Mouse (Mus musculus) layer of hippocampus, adult 9-11 months (tissue): ENCODE results near the gene Ank3.

ENCODE experiments used
- DNase-seq: peaks from one replicate; pipeline ENCODE4 v3.0.0; 2022

Ank3 gene

DNA sequence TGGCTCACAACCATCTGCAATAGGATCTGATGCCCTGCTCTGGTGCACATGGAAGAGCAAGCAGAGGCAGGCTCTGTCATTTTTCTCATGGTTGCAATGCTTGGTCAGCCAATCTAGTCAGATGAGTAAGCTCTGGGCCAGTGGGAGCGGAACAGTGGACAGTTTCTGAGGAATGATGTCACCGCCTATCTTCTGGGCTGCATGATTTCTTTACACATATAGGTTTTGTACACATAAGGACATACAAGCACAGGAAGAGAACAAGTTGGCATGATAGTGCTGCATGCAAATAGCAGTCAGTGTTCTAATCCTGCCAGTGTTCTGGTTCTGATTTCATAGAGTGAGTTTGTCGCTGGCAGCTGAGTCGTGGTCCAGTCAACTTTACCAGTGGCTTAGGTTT, 517.6 kb downstream of the Ank3 start:
- no peak for DNase-seq

- no peak for DNase-seq
Observed at GRCm38 (mm10) chr10:69916689-69917435, 518.3 kb downstream of the Ank3 start.

DNA sequence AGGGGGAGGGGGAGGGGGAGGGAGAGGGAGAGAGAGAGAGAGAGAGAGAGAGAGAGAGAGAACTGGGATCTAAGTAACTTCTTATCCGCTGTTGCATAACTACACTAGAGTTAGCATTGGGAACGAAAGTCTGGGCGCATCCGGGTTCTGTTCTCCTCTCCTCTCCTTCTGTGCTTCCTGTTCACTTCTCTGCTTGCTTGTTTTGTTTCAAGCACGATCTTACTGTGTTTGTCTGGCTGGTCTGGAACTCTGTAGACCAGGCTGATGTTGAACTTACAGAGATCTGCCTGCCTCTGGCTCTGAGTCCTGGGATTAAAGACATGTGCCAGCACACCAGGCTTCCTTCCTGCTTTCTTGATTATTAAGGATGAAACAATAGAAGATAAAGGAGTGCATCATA, 519.1 kb downstream of the Ank3 start:
- DNase-seq = no peak

GRCm38 (mm10) chr10:69918461-69919151, 520.0 kb downstream of the Ank3 start:
- DNase-seq = no peak

DNA sequence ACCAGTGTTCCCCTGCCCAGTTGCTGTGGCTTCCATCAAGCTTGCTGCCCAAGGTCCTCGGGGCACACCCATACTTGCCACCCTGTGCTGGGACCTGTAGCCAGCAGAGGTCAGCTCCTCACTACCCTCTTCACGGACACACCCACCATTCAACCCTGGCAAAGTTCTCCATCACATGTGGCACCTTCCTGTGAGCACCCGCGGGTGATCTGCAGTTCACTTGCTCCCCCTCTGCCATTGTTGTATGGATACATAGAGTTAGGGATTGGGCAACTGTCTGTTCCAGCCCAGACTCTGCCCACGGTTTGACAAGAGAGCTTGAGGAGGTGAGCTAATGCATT, 520.5 kb downstream of the Ank3 start:
- no peak for DNase-seq

GRCm38 (mm10) chr10:69919746-69920145, 521.2 kb downstream of the Ank3 start:
- DNase-seq = peak; percentile 34

DNA sequence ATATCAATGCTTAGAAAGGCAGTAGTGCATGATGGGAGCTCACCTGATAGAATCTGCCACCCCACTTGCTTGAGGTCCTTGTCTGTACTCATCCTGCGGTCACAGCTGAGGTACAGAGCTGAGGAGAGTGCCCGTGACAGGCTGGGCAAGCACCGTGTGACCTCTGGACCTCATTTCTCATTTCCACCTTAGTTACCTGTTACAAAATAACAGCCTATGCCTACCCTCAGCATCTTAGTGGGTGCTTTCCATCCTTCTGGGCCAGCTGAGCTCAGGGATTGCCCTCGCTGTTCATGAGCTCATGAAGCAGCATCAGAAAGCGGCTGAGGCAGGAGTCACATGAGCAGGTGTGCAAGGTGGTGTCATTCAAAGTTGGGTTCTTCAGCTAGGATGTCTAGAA, 523.5 kb downstream of the Ank3 start:
- no peak for DNase-seq

- no peak for DNase-seq
Observed at GRCm38 (mm10) chr10:69923801-69924200, 525.2 kb downstream of the Ank3 start.

- DNase-seq = no peak
Observed at GRCm38 (mm10) chr10:69924321-69924720, 525.7 kb downstream of the Ank3 start.

- no peak for DNase-seq
Observed at GRCm38 (mm10) chr10:69924845-69925244, 526.3 kb downstream of the Ank3 start.

- DNase-seq = no peak
Observed at GRCm38 (mm10) chr10:69925285-69926157, 526.9 kb downstream of the Ank3 start.

DNA sequence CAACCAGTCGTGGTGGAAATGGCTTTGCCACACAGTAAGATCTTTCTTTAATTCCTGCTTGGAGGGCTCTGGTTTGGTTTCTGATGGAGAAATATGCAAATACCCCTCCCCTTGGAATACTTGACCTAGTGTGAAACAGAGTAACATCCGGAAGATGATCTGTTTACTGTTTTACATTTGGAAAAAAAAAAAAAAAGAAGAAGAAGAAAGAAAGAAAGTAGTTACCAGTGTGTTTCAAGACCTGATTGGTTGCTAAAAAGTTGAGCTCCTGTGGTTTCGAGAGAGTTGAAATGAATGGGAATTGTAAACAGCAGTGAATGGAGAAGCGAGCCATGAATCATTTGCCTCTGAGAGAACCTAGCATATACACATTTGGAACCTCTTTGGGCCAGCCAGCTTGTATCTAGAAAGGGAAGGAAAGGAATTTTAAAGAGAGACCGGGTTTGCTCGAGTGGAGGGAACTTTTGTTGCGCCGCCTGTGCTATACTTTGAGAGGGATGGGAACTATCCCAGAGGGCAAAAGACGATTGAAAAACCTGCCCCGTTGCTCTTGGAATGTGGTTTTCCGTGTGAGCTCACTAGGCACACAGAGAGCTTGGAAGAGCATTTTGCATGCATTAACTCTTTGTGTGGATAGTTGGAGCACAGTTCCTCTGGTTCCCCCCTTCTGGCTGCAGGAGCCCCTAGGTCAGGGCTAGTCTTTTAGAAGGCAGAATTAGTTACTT, 527.7 kb downstream of the Ank3 start:
- no peak for DNase-seq

GRCm38 (mm10) chr10:69927012-69927411, 528.4 kb downstream of the Ank3 start:
- no peak for DNase-seq

DNA sequence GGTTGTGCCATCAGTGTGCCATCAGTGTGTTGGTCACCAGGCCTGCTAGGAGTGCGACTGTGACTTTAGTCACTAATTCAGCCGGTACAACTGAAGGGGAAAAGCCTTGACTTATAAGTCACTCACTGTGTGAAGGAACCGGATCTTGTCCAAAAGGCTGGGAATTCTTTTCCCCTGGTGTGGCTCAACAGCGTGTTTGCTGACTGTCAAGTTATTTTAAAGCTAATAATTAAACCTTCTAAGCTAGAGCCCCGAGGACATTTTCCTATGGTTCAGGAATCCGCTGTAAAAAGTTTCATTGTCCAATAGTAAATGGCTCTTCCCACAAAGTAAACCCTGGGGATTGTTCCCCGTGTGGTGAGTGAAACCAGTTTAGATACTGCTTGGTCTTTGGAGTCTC, 529.8 kb downstream of the Ank3 start:
- DNase-seq = no peak

GRCm38 (mm10) chr10:69930503-69930902, 531.9 kb downstream of the Ank3 start:
- no peak for DNase-seq

DNA sequence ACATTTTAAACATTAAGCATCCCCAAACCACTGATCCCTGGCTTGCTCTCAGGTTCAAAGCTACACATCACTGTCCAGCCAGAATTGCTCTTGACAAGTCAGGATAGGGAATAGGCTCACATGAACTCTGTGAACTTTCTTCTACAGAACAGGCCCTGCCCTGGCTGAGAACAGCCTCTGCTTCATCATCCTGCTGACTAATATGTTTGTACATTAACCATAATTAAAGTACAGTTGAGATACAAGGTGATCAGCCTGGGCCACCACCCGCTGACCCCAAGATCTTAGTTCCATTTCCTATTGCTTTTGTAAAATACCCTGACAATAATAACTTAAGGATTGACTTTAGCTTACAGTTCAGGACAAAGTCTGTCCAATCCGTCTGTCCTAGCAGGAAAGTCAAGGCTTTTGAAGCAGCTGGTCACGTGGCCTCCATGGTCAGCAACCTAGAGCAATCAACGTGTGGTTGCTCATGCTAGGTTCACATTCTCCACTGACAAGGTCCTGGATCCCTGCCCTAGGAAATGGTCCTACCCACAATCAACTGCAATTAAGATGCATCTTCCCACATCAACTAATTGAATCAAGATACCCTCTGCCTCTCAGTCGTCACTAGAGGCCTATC, 538.0 kb downstream of the Ank3 start:
- DNase-seq = no peak

DNA sequence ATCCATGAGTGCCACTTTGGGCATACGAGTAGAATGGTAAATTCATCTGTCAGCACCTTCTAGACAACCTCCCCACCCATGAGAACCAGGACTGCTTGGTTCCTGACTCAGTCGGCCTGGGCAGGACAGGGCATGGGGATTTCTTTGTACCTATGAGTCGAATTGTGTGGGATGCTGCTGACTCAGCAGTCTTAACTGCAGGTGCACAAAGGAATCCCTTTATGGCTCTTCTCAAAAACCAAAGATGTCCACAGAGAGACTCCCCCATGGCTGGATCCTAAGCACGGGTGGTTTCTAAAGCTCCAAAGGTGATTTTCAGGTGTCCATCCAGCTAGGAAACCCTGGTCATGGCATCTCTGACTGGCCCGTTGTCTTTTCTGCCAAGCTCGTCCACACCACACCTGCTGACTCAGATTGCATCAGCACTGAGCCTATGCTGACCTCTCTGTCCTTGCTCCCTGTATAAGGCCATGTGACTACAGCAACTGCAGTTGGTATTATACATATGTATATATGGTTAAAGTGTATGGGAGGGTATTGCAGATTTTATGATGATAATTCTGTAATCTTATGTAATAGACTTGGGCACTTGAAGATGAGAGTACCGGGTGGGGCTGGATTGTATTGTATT, 538.8 kb downstream of the Ank3 start:
- DNase-seq = no peak

GRCm38 (mm10) chr10:69939144-69939543, 540.6 kb downstream of the Ank3 start:
- DNase-seq = no peak

GRCm38 (mm10) chr10:69939966-69940365, 541.4 kb downstream of the Ank3 start:
- no peak for DNase-seq

- DNase-seq = no peak
Observed at GRCm38 (mm10) chr10:69941001-69941400, 542.4 kb downstream of the Ank3 start.

GRCm38 (mm10) chr10:69944845-69945244, 546.3 kb downstream of the Ank3 start:
- DNase-seq = no peak

- no peak for DNase-seq
Observed at GRCm38 (mm10) chr10:69945870-69946269, 547.3 kb downstream of the Ank3 start.
